Mouse (Mus musculus): Measurements from ENCODE around the gene Krtap14.

GRCm38 (mm10) chr16:88811827-88812226 is 14.1 kb downstream of the Krtap14 start, which contains the start of gene Gm20741:
- TF ChIP-seq CTCF (IDR thresholded peaks at IDR 0.05; ENCODE audit: extremely low read depth, insufficient read length, insufficient replicate concordance, low read depth, low read length) (no peak), POLR2A (IDR thresholded peaks at IDR 0.05; ENCODE audit: low read depth, low read length) (no peak)
